Mouse (Mus musculus): ENCODE measurements around the gene Itk.

GRCm38 (mm10) chr11:46289022-46289421 is 100.3 kb downstream of the Itk start:
- no peak for TF ChIP-seq POLR2A (IDR thresholded peaks at IDR 0.05; ENCODE audit: control insufficient read depth, extremely low read depth, insufficient read depth, low read length, poor library complexity)
- TF ChIP-seq CTCF (IDR thresholded peaks at IDR 0.05; ENCODE audit: borderline replicate concordance, control insufficient read depth, extremely low read depth, insufficient read depth, low read length, poor library complexity): no peak

Measured in thymus, adult 2 months (tissue).